Mouse (Mus musculus) heart, postnatal 0 days (tissue): ENCODE results near the gene Eif2ak4. TPM values are rescaled to one million over a fixed set of nuclear protein-coding genes. Genes with fewer than 3 reads are reported as not detected.

Experiments used
- ATAC-seq: fragments of 200-750 bp; cut with Nextera tagmentation; 2 replicates; pipeline ENCODE4 v1.8.0; 2017; ENCODE audit warnings: low read depth, moderate number of reproducible peaks, moderate library complexity; ENCODE audit not compliant: insufficient read depth
- DNase-seq: peaks from one replicate; pipeline ENCODE4 v3.0.0-alpha.2; 2016; ENCODE audit warnings: low spot score
- H3K27ac ChIP-seq: fragments of 300-500 bp; sonication (generic); 2 replicates; pipeline ENCODE4 v1.5.1; 2014; ENCODE audit warnings: low read depth, mild to moderate bottlenecking
- H3K27me3 ChIP-seq: fragments of 300-500 bp; sonication (generic); 2 replicates; pipeline ENCODE4 v1.6.1; 2014; ENCODE audit warnings: low read length, mixed read lengths; ENCODE audit not compliant: control insufficient read depth, insufficient read depth
- H3K36me3 ChIP-seq: fragments of 300-500 bp; sonication (generic); replicated peaks from 2 replicates; pipeline ENCODE4 v1.6.1; 2014; ENCODE audit warnings: low read length, mixed read lengths; ENCODE audit not compliant: control insufficient read depth, insufficient read depth
- H3K4me1 ChIP-seq: fragments of 300-500 bp; sonication (generic); 2 replicates; pipeline ENCODE4 v1.6.1; 2014; ENCODE audit warnings: antibody characterized with exemption; ENCODE audit not compliant: control insufficient read depth, insufficient read depth
- H3K4me2 ChIP-seq: fragments of 300-500 bp; sonication (generic); 2 replicates; pipeline ENCODE4 v1.6.1; 2014; ENCODE audit warnings: low read depth, mild to moderate bottlenecking, low read length, moderate library complexity
- H3K4me3 ChIP-seq: fragments of 300-500 bp; sonication (generic); 2 replicates; pipeline ENCODE4 v1.5.1; 2014; ENCODE audit warnings: low read depth, low read length
- H3K9ac ChIP-seq: fragments of 300-500 bp; sonication (generic); replicated peaks from 2 replicates; pipeline ENCODE4 v1.6.1; 2014; ENCODE audit warnings: low read depth, low read length, mixed read lengths
- H3K9me3 ChIP-seq: fragments of 300-500 bp; sonication (generic); replicated peaks from 2 replicates; pipeline ENCODE4 v1.6.1; 2016; ENCODE audit warnings: low read length; ENCODE audit not compliant: control insufficient read depth
- CTCF ChIP-seq: IDR thresholded peaks from 2 replicates; pipeline ENCODE4 v1.5.1; 2016; ENCODE audit warnings: antibody characterized with exemption, control low read depth, low read depth
- EP300 ChIP-seq: IDR thresholded peaks from 2 replicates; pipeline ENCODE4 v1.6.1; 2016; ENCODE audit warnings: antibody characterized with exemption, low read depth
- WGBS: fragments of 180-500 bp; shearing (Covaris S2); extraction: QIAGEN DNeasy Blood & Tissue Kit; methylation state at CpG from one replicate; pipeline ENCODE4 v1.1.7; 2014; 5-methylcytosine and 5-hydroxymethylcytosine counted together
- polyA plus RNA-seq: library from polyadenylated mRNA; unstranded; fragments of >200 nt; fragmentation: Nextera tagmentation; extraction: Ambion mirVana; gene quantifications from 2 replicates; pipeline ENCODE4 v1.2.1, GENCODE M21; 2015
- total RNA-seq: library from RNA; depleted of rRNA; stranded (reverse); fragments of >200 nt; gene quantifications from 2 replicates; pipeline ENCODE4 v1.2.3, GENCODE M21; 2014; ENCODE audit warnings: low replicate concordance

The Eif2ak4 gene
- total and polyA plus RNA-seq, 2 experiments from 2014 or later = 3.0 to 12.1 TPM

- H3K36me3 ChIP-seq = peaks cover 89% of the 10 kb centered on the region
- no peaks in the 10 kb centered on the region for H3K27me3 ChIP-seq
- no peak for TF ChIP-seq CTCF
- TF ChIP-seq EP300 = no peak
- DNase-seq (no peak), ATAC-seq (peak; percentile 36; the same call in 1 of the 2 replicates)
- 40% methylated on average over 2 of the region's 2 CpGs for WGBS
- H3K4me1 ChIP-seq = peaks cover 4% of the 10 kb centered on the region; the same call in 1 of the 2 replicates
- H3K27ac ChIP-seq = 0 out of 2 replicates have a peak overlapping the region, but pooled peaks have one; percentile 34
- no peaks in the 10 kb centered on the region for H3K9me3 ChIP-seq
- H3K9ac ChIP-seq = no peak overlapping the region
- no peak overlapping the region for H3K4me2 ChIP-seq
- H3K4me3 ChIP-seq = no peak overlapping the region
Observed at GRCm38 (mm10) chr2:118465894-118466293, 77.5 kb downstream of the Eif2ak4 start.

- peaks cover 4% of the 10 kb centered on the region; the same call in 1 of the 2 replicates for H3K4me1 ChIP-seq
- H3K9ac ChIP-seq = no peak overlapping the region
- no peak overlapping the region for H3K4me3 ChIP-seq
- no peaks in the 10 kb centered on the region for H3K27me3 ChIP-seq
- H3K27ac ChIP-seq = peak overlapping the region; percentile 43; the same call in 1 of the 2 replicates
- no peak for ATAC-seq
- no peak for TF ChIP-seq EP300
- TF ChIP-seq CTCF = 0 out of 2 replicates have a peak, but pooled peaks have one; percentile 12
- no peak overlapping the region for H3K4me2 ChIP-seq
- H3K9me3 ChIP-seq = no peaks in the 10 kb centered on the region
- peaks cover 91% of the 10 kb centered on the region for H3K36me3 ChIP-seq
- DNase-seq = no peak
- 31% methylated on average over 1 of the region's 1 CpGs for WGBS
Observed at GRCm38 (mm10) chr2:118466601-118467000, 78.2 kb downstream of the Eif2ak4 start.

GRCm38 (mm10) chr2:118468354-118468753 lies 79.9 kb downstream of the Eif2ak4 start:
- Histone ChIP-seq H3K9me3 (no peaks in the 10 kb centered on the region), H3K4me2 (no peak overlapping the region), H3K36me3 (peaks cover 89% of the 10 kb centered on the region), H3K4me1 (peaks cover 4% of the 10 kb centered on the region; the same call in 1 of the 2 replicates), H3K9ac (no peak overlapping the region), H3K27me3 (no peaks in the 10 kb centered on the region), H3K4me3 (no peak overlapping the region), H3K27ac (no peak overlapping the region)
- no peak for DNase-seq
- no peak for TF ChIP-seq CTCF
- no peak for TF ChIP-seq EP300
- no peak for ATAC-seq

DNA sequence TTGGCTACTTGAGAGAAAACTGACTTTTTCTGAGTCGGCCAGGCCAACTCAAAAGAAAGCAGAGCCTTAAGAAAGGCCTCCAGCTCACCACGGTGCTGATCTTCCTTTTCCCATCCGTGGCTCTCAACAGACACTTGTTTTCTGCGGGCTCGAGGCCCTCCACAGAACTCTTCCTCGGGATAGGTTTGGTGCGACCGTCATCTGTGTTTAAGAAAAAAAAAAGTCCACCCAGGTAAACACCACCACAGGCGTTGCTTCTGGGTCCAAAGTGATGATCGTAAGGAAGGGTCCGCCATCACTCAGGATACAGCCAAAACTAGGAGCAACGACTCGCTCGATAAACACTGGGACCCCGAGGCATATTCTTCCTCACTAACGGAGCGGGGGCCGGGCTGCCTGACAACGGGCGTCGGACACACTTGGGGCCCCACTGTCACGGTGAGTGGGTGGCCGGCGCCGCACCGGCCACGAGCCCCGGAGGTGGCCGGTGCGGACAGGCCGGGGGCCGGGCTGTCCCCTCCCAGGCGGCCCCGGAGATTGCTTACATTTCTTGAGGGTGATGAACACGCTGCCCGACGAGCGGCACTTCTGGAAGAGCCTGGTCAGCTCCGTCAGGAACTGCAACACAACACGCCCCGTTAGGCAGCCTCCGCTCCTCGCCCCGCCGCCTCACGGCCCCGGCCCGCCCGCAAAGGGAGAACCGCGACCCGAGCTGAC lies 90.6 kb downstream of the Eif2ak4 start:
- Histone ChIP-seq H3K36me3 (peaks cover 37% of the 10 kb centered on the region), H3K4me2 (peak overlapping the region; percentile 99), H3K27ac (peak overlapping the region; percentile 90), H3K4me1 (peaks cover 8% of the 10 kb centered on the region; the same call in 1 of the 2 replicates), H3K9me3 (no peaks in the 10 kb centered on the region), H3K4me3 (peak overlapping the region; percentile 95), H3K27me3 (no peaks in the 10 kb centered on the region), H3K9ac (peak overlapping the region; percentile 88)
- no peak; the same call in 1 of the 2 replicates for ATAC-seq
- TF ChIP-seq CTCF = no peak
- no peak for TF ChIP-seq EP300
- 1% methylated on average over 45 of the region's 52 CpGs for WGBS
- DNase-seq = no peak

- peak within 1 kb of the TSS; percentile 99 for H3K4me2 ChIP-seq
- H3K9me3 ChIP-seq = no peaks in the 10 kb centered on the region
- peak within 1 kb of the TSS; percentile 88 for H3K9ac ChIP-seq
- ATAC-seq (peak; percentile 96), DNase-seq (peak; percentile 97)
- no peaks in the 10 kb centered on the region for H3K27me3 ChIP-seq
- peaks cover 31% of the 10 kb centered on the region for H3K36me3 ChIP-seq
- 2% methylated on average over 35 of the region's 35 CpGs for WGBS
- TF ChIP-seq CTCF = no peak
- TF ChIP-seq EP300 = no peak
- peaks cover 8% of the 10 kb centered on the region; the same call in 1 of the 2 replicates for H3K4me1 ChIP-seq
- H3K27ac ChIP-seq = peak within 1 kb of the TSS; percentile 90
- H3K4me3 ChIP-seq = peak within 1 kb of the TSS; percentile 95
Observed at GRCm38 (mm10) chr2:118479550-118479909, 91.1 kb downstream of the Eif2ak4 start, which contains the start of gene Srp14. Gene Srp14, minus strand, starts transcription at chr2:118479711.
